Mouse (Mus musculus): ENCODE measurements around the gene Pkd1l1. TPM values are rescaled to one million over a fixed set of nuclear protein-coding genes. Genes with fewer than 3 reads are reported as not detected.

The Pkd1l1 gene
- polyA plus RNA-seq, 1 experiment from 2014 or later: 0.07 TPM

DNA sequence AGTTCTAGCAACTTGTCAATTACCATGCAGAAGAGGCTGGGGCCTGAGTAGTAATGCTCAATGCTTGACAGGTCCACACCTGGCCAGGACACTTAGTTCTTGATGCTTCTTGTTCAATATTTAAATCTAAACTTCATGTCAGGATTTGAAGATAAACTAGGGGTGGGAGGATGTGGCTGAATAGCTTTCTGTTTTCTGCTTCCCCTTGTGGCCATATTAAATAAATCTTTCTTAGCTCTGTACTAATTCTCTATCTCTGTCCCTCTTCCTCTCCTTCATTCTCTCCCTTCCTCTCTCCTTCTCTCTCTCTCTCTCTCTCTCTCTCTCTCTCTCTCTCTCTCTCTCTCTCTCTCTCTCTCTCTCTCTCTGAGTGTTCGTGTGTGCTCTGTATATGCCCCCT lies 163.4 kb downstream of the Pkd1l1 start:
- Histone ChIP-seq H3K27me3 (replicated peaks; ENCODE audit: low read depth, poor library complexity, severe bottlenecking) (no peaks in the 10 kb centered on the region; the same call in 1 of the 2 replicates), H3K4me1 (peaks cover 29% of the 10 kb centered on the region), H3K27ac (replicated peaks) (no peak overlapping the region), H3K36me3 (replicated peaks) (no peaks in the 10 kb centered on the region), H3K4me3 (no peak overlapping the region), H3K9me3 (no peaks in the 10 kb centered on the region)
- DNase-seq (ENCODE audit: low spot score): no peak
- WGBS: 93% methylated on average over 1 of the region's 1 CpGs

DNA sequence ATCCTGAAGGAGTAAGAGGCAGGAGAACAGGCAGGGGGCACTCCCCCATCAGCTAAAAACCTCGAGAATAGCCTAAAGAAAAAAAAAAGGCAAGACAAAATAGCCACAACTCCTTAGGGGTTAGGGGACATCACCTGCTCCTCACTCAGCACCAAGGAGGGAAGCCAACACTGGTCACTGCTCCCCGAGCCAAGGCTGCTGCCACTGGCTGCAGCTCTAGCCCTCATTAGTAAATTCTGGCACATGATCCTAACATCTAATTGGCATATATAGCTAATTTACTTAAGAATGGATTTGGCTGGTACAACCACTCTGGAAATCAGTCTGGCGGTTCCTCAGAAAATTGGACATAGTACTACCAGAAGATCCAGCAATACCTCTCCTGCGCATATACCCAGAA lies 166.1 kb downstream of the Pkd1l1 start:
- Histone ChIP-seq H3K9me3 (no peaks in the 10 kb centered on the region), H3K36me3 (replicated peaks) (no peaks in the 10 kb centered on the region), H3K4me1 (peaks cover 11% of the 10 kb centered on the region), H3K27ac (replicated peaks) (no peak overlapping the region), H3K4me3 (no peak overlapping the region), H3K27me3 (replicated peaks; ENCODE audit: low read depth, poor library complexity, severe bottlenecking) (no peaks in the 10 kb centered on the region; the same call in 1 of the 2 replicates)
- no peak for DNase-seq (ENCODE audit: low spot score)
- 85% methylated on average over 4 of the region's 4 CpGs for WGBS

GRCm38 (mm10) chr11:8804178-8804577 lies 168.9 kb downstream of the Pkd1l1 start:
- no peak overlapping the region for H3K27ac ChIP-seq (replicated peaks)
- peaks cover 5% of the 10 kb centered on the region for H3K4me1 ChIP-seq
- 76% methylated on average over 3 of the region's 3 CpGs for WGBS
- no peaks in the 10 kb centered on the region for H3K9me3 ChIP-seq
- H3K4me3 ChIP-seq: no peak overlapping the region
- no peaks in the 10 kb centered on the region; the same call in 1 of the 2 replicates for H3K27me3 ChIP-seq (replicated peaks; ENCODE audit: low read depth, poor library complexity, severe bottlenecking)
- no peaks in the 10 kb centered on the region for H3K36me3 ChIP-seq (replicated peaks)
- no peak for DNase-seq (ENCODE audit: low spot score)

- Histone ChIP-seq H3K4me1 (peaks cover 47% of the 10 kb centered on the region), H3K9me3 (no peaks in the 10 kb centered on the region), H3K36me3 (replicated peaks) (no peaks in the 10 kb centered on the region), H3K27me3 (replicated peaks; ENCODE audit: low read depth, poor library complexity, severe bottlenecking) (no peaks in the 10 kb centered on the region), H3K27ac (replicated peaks) (peak overlapping the region; percentile 2; the same call in 1 of the 2 replicates), H3K4me3 (no peak overlapping the region)
- WGBS: 29% methylated on average over 5 of the region's 5 CpGs
- DNase-seq (ENCODE audit: low spot score): peak; percentile 56
These were observed 175.6 kb downstream of the Pkd1l1 start for GRCm38 (mm10) chr11:8797486-8797885.

DNA sequence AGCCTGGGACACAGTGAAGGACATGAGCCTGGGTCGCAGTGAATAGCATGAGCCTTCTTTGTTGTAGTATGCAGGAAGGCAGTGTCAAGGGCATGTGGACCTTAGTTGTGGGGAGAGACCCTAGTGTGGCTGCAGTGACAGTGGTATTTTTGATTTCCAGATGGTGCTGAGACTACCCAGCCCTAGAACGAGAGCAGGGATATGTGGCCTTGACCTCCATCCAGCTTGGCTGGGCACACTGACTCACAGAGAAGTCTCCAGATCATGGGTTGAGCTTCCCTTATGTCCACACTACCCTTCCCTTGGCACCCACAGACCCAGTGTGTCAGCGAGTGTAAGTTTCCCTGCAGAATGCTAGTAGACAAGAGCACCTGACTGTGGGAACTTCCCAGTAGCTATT lies 178.0 kb downstream of the Pkd1l1 start:
- no peaks in the 10 kb centered on the region for H3K36me3 ChIP-seq (replicated peaks)
- peaks cover 58% of the 10 kb centered on the region for H3K4me1 ChIP-seq
- H3K27ac ChIP-seq (replicated peaks): no peak overlapping the region

DNA sequence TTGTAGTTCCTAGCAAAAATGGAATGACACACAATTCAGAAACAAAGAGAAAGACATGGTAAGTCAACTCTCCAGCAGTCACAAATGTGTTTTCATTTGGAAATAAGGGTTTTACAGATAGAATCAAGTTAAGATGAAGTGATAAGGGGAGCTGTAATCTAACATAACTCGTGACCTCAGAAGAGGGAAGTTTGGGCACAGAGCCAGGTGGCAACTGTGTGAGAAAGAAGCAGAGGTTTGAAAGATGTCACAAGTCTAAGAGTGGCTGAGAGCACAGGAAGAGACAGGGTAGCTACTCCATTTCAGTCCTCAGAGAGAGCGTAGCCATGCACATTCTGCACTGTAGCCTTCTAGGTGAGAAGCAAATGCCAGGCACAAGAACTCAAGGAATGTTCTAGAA lies 180.9 kb downstream of the Pkd1l1 start:
- H3K9me3 ChIP-seq: no peaks in the 10 kb centered on the region
- peaks cover 33% of the 10 kb centered on the region for H3K4me1 ChIP-seq
- H3K36me3 ChIP-seq (replicated peaks): no peaks in the 10 kb centered on the region
- H3K27ac ChIP-seq (replicated peaks): no peak overlapping the region
- H3K27me3 ChIP-seq (replicated peaks; ENCODE audit: low read depth, poor library complexity, severe bottlenecking): no peaks in the 10 kb centered on the region
- WGBS: 78% methylated on average over 2 of the region's 2 CpGs
- DNase-seq (ENCODE audit: low spot score): no peak
- H3K4me3 ChIP-seq: no peak overlapping the region

More for the DNA sequence above, 178.0 kb downstream of the Pkd1l1 start:
- WGBS: 86% methylated on average over 3 of the region's 3 CpGs
- no peak for DNase-seq (ENCODE audit: low spot score)
- Histone ChIP-seq H3K4me3 (no peak overlapping the region), H3K27me3 (replicated peaks; ENCODE audit: low read depth, poor library complexity, severe bottlenecking) (no peaks in the 10 kb centered on the region), H3K9me3 (no peaks in the 10 kb centered on the region)

DNA sequence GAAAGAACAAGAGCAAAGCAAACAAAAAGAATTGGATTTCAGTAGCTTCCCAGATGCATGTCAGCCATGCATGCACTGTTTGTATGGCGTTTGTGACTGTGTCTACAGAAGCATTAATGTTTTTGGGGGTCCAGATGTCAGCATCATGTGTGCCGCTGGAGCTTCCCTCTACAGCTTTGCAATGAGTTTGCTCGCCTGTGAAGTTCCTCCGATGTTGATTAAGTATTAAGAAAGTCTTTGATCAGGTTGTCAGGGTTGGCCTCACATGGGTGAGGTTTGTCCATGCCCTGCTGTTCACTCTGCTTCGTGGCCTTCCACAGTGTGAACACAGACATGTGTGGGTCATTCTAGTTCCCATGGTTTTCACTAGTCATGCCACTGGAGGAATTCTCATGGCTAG lies 183.9 kb downstream of the Pkd1l1 start:
- H3K4me1 ChIP-seq: peaks cover 13% of the 10 kb centered on the region
- no peak overlapping the region for H3K4me3 ChIP-seq
- WGBS: 82% methylated on average over 5 of the region's 5 CpGs
- no peaks in the 10 kb centered on the region for H3K27me3 ChIP-seq (replicated peaks; ENCODE audit: low read depth, poor library complexity, severe bottlenecking)
- no peak for DNase-seq (ENCODE audit: low spot score)
- H3K27ac ChIP-seq (replicated peaks): no peak overlapping the region
- no peaks in the 10 kb centered on the region for H3K36me3 ChIP-seq (replicated peaks)
- no peaks in the 10 kb centered on the region for H3K9me3 ChIP-seq

- WGBS: 85% methylated on average over 3 of the region's 3 CpGs
- H3K36me3 ChIP-seq (replicated peaks): no peaks in the 10 kb centered on the region
- no peaks in the 10 kb centered on the region for H3K9me3 ChIP-seq
- no peaks in the 10 kb centered on the region for H3K27me3 ChIP-seq (replicated peaks; ENCODE audit: low read depth, poor library complexity, severe bottlenecking)
- DNase-seq (ENCODE audit: low spot score): no peak
- H3K4me1 ChIP-seq: peaks cover 10% of the 10 kb centered on the region; the same call in 1 of the 2 replicates
- H3K4me3 ChIP-seq: no peak overlapping the region
- no peak overlapping the region for H3K27ac ChIP-seq (replicated peaks)
These were observed 185.5 kb downstream of the Pkd1l1 start for GRCm38 (mm10) chr11:8787604-8788003.

GRCm38 (mm10) chr11:8784413-8784812 lies 188.7 kb downstream of the Pkd1l1 start:
- no peak overlapping the region for H3K27ac ChIP-seq (replicated peaks)
- no peaks in the 10 kb centered on the region for H3K9me3 ChIP-seq
- no peaks in the 10 kb centered on the region for H3K36me3 ChIP-seq (replicated peaks)
- no peak overlapping the region for H3K4me3 ChIP-seq
- H3K27me3 ChIP-seq (replicated peaks; ENCODE audit: low read depth, poor library complexity, severe bottlenecking): no peaks in the 10 kb centered on the region
- no peak for DNase-seq (ENCODE audit: low spot score)
- 84% methylated on average over 4 of the region's 4 CpGs for WGBS
- no peaks in the 10 kb centered on the region for H3K4me1 ChIP-seq

GRCm38 (mm10) chr11:8782141-8782465 lies 191.0 kb downstream of the Pkd1l1 start:
- no peaks in the 10 kb centered on the region for H3K9me3 ChIP-seq
- DNase-seq (ENCODE audit: low spot score): no peak
- no peaks in the 10 kb centered on the region for H3K4me1 ChIP-seq
- H3K27me3 ChIP-seq (replicated peaks; ENCODE audit: low read depth, poor library complexity, severe bottlenecking): no peaks in the 10 kb centered on the region
- no peak overlapping the region for H3K4me3 ChIP-seq
- 87% methylated on average over 3 of the region's 3 CpGs for WGBS
- no peaks in the 10 kb centered on the region for H3K36me3 ChIP-seq (replicated peaks)
- no peak overlapping the region for H3K27ac ChIP-seq (replicated peaks)

GRCm38 (mm10) chr11:8781308-8782140 lies 191.5 kb downstream of the Pkd1l1 start:
- 90% methylated on average over 10 of the region's 10 CpGs for WGBS

DNA sequence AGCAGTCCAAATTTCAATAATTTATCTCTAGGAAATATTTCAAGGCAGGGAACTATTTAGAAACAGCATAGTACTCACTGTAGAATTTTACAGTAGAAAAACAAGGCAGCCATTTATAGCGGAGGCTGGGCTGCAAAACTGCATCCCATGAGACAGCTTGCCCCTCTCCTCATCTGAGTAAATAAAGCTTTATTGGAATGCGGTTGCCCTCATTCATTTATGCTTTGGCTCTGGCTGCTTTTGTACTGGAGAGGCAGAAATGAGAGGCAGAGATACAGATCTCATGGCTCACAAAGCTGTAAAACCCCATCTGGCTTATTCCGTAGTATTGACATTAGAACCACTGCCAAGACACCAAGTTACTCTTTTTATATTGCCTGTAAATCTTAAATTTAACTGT lies 193.6 kb downstream of the Pkd1l1 start:
- H3K36me3 ChIP-seq (replicated peaks): no peaks in the 10 kb centered on the region

More at GRCm38 (mm10) chr11:8781308-8782140, 191.5 kb downstream of the Pkd1l1 start:
- no peaks in the 10 kb centered on the region for H3K27me3 ChIP-seq (replicated peaks; ENCODE audit: low read depth, poor library complexity, severe bottlenecking)
- H3K4me3 ChIP-seq: no peak overlapping the region
- no peaks in the 10 kb centered on the region for H3K9me3 ChIP-seq
- H3K36me3 ChIP-seq (replicated peaks): no peaks in the 10 kb centered on the region
- H3K27ac ChIP-seq (replicated peaks): no peak overlapping the region
- no peaks in the 10 kb centered on the region for H3K4me1 ChIP-seq
- DNase-seq (ENCODE audit: low spot score): no peak

More for the DNA sequence above, 193.6 kb downstream of the Pkd1l1 start:
- Histone ChIP-seq H3K4me3 (no peak overlapping the region), H3K27me3 (replicated peaks; ENCODE audit: low read depth, poor library complexity, severe bottlenecking) (no peaks in the 10 kb centered on the region), H3K27ac (replicated peaks) (no peak overlapping the region), H3K4me1 (no peaks in the 10 kb centered on the region), H3K9me3 (no peaks in the 10 kb centered on the region)
- no peak for DNase-seq (ENCODE audit: low spot score)
- 78% methylated on average over 3 of the region's 3 CpGs for WGBS
